Mouse (Mus musculus) cerebellum, adult 18-20 months (tissue): Measurements from ENCODE around the gene Tnnt3.

Experiments used
- DNase-seq, 2 experiments: peaks; one replicate each; pipeline ENCODE4 v3.0.0; 2021

Tnnt3 gene

GRCm38 (mm10) chr7:142509518-142509917, 10.9 kb downstream of the Tnnt3 start:
- no peak for DNase-seq

GRCm38 (mm10) chr7:142510021-142510777, 11.6 kb downstream of the Tnnt3 start:
- no peak for DNase-seq

GRCm38 (mm10) chr7:142514048-142514447, 15.4 kb downstream of the Tnnt3 start:
- no peak for DNase-seq

GRCm38 (mm10) chr7:142516221-142516978, 17.8 kb downstream of the Tnnt3 start:
- no peak for DNase-seq

- DNase-seq = no peak
Observed at GRCm38 (mm10) chr7:142517531-142517930, 18.9 kb downstream of the Tnnt3 start.

- DNase-seq = no peak
Observed at GRCm38 (mm10) chr7:142520331-142520730, 21.7 kb downstream of the Tnnt3 start.

GRCm38 (mm10) chr7:142522352-142522751, 23.7 kb downstream of the Tnnt3 start:
- DNase-seq = peak; percentile 37 to 44

- DNase-seq = no peak
Observed at GRCm38 (mm10) chr7:142523200-142523990, 24.8 kb downstream of the Tnnt3 start.

GRCm38 (mm10) chr7:142525342-142526178, 26.9 kb downstream of the Tnnt3 start:
- no peak for DNase-seq

GRCm38 (mm10) chr7:142529350-142529749, 30.7 kb downstream of the Tnnt3 start:
- DNase-seq = no peak

- no peak for DNase-seq
Observed at GRCm38 (mm10) chr7:142531973-142532521, 33.4 kb downstream of the Tnnt3 start.

GRCm38 (mm10) chr7:142532671-142533058, 34.0 kb downstream of the Tnnt3 start, which contains the start of gene Mrpl23:
Mrpl23 (plus strand) TSS chr7:142532686.
- no peak for DNase-seq

GRCm38 (mm10) chr7:142533059-142533855, 34.6 kb downstream of the Tnnt3 start:
- DNase-seq = peak; percentile 81 to 94

- no peak for DNase-seq
Observed at GRCm38 (mm10) chr7:142535116-142535515, 36.5 kb downstream of the Tnnt3 start.

GRCm38 (mm10) chr7:142535832-142536231, 37.2 kb downstream of the Tnnt3 start:
- DNase-seq = no peak

GRCm38 (mm10) chr7:142537181-142537580, 38.5 kb downstream of the Tnnt3 start:
- no peak for DNase-seq

GRCm38 (mm10) chr7:142537879-142538278, 39.2 kb downstream of the Tnnt3 start:
- peak; percentile 64 to 81 for DNase-seq

GRCm38 (mm10) chr7:142538291-142538690, 39.7 kb downstream of the Tnnt3 start:
- no peak for DNase-seq

- no peak for DNase-seq
Observed at GRCm38 (mm10) chr7:142538766-142539165, 40.1 kb downstream of the Tnnt3 start.

- no peak for DNase-seq
Observed at GRCm38 (mm10) chr7:142539828-142540227, 41.2 kb downstream of the Tnnt3 start.

GRCm38 (mm10) chr7:142542771-142543303, 44.2 kb downstream of the Tnnt3 start:
- DNase-seq = no peak
